Mouse (Mus musculus): Measurements from ENCODE around the gene Exd2.

DNA sequence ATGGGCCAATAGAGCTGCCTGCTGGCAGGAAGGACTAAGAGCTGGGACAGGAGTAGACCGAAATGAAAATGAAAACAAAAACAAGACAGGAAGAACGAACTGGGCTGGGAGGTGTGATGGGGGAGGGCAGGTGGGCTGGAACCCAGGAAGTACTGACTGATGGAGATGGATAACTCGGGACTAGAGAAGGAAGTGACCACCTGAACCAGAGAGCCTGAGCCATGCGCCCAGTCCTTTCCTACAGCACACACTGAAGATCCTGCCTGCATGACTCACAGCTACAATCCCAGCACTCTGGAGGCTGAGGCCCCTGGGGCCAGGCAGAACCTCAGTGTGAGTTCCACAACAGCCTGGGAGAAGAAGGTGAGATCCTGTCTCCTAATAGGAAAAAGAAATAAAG lies 29.6 kb upstream of the Exd2 start:
- TF ChIP-seq CTCF (IDR thresholded peaks at IDR 0.05) (no peak), EP300 (IDR thresholded peaks at IDR 0.05) (no peak)
